Mouse (Mus musculus): Measurements from ENCODE around the gene Mras. TPM values are rescaled to one million over a fixed set of nuclear protein-coding genes. Genes with fewer than 3 reads are reported as not detected.

The Mras gene
- polyA plus RNA-seq, 1 experiment from 2014 or later: 47.5 TPM

GRCm38 (mm10) chr9:99432478-99432877 is 4.7 kb downstream of the Mras start:
- Histone ChIP-seq H3K9ac (replicated peaks; ENCODE audit: low read depth, low read length) (no peak overlapping the region), H3K9me3 (ENCODE audit: control insufficient read depth, low read length) (no peaks in the 10 kb centered on the region), H3K4me1 (replicated peaks; ENCODE audit: control insufficient read depth, insufficient read depth, low read length) (peaks cover 38% of the 10 kb centered on the region), H3K4me3 (replicated peaks; ENCODE audit: low read length) (no peak overlapping the region), H3K4me2 (ENCODE audit: low read length) (no peak overlapping the region), H3K27me3 (replicated peaks; ENCODE audit: control insufficient read depth, insufficient read depth, low read length) (no peaks in the 10 kb centered on the region), H3K36me3 (ENCODE audit: control insufficient read depth, insufficient read depth) (no peaks in the 10 kb centered on the region), H3K27ac (ENCODE audit: low read length) (no peak overlapping the region)
- no peak for ATAC-seq
- 92% methylated on average over 4 of the region's 4 CpGs for WGBS

GRCm38 (mm10) chr9:99431963-99432362 is 5.2 kb downstream of the Mras start:
- Histone ChIP-seq H3K4me2 (ENCODE audit: low read length) (no peak overlapping the region), H3K36me3 (ENCODE audit: control insufficient read depth, insufficient read depth) (no peaks in the 10 kb centered on the region), H3K9ac (replicated peaks; ENCODE audit: low read depth, low read length) (no peak overlapping the region), H3K9me3 (ENCODE audit: control insufficient read depth, low read length) (no peaks in the 10 kb centered on the region), H3K27ac (ENCODE audit: low read length) (no peak overlapping the region), H3K27me3 (replicated peaks; ENCODE audit: control insufficient read depth, insufficient read depth, low read length) (no peaks in the 10 kb centered on the region), H3K4me3 (replicated peaks; ENCODE audit: low read length) (no peak overlapping the region), H3K4me1 (replicated peaks; ENCODE audit: control insufficient read depth, insufficient read depth, low read length) (peaks cover 33% of the 10 kb centered on the region)
- 78% methylated on average over 6 of the region's 6 CpGs for WGBS
- ATAC-seq: no peak

- no peaks in the 10 kb centered on the region for H3K36me3 ChIP-seq (ENCODE audit: control insufficient read depth, insufficient read depth)
- no peaks in the 10 kb centered on the region for H3K27me3 ChIP-seq (replicated peaks; ENCODE audit: control insufficient read depth, insufficient read depth, low read length)
- no peak overlapping the region for H3K9ac ChIP-seq (replicated peaks; ENCODE audit: low read depth, low read length)
- no peak for ATAC-seq
- no peaks in the 10 kb centered on the region for H3K9me3 ChIP-seq (ENCODE audit: control insufficient read depth, low read length)
- H3K4me3 ChIP-seq (replicated peaks; ENCODE audit: low read length): no peak overlapping the region
- 93% methylated on average over 8 of the region's 8 CpGs for WGBS
- no peak overlapping the region for H3K4me2 ChIP-seq (ENCODE audit: low read length)
- H3K27ac ChIP-seq (ENCODE audit: low read length): no peak overlapping the region
- peaks cover 31% of the 10 kb centered on the region for H3K4me1 ChIP-seq (replicated peaks; ENCODE audit: control insufficient read depth, insufficient read depth, low read length)
Measured at GRCm38 (mm10) chr9:99431346-99431745, 5.8 kb downstream of the Mras start.

- no peak for ATAC-seq
- no peaks in the 10 kb centered on the region for H3K27me3 ChIP-seq (replicated peaks; ENCODE audit: control insufficient read depth, insufficient read depth, low read length)
- H3K9me3 ChIP-seq (ENCODE audit: control insufficient read depth, low read length): no peaks in the 10 kb centered on the region
- no peak overlapping the region for H3K27ac ChIP-seq (ENCODE audit: low read length)
- H3K9ac ChIP-seq (replicated peaks; ENCODE audit: low read depth, low read length): no peak overlapping the region
- no peak overlapping the region for H3K4me2 ChIP-seq (ENCODE audit: low read length)
- 83% methylated on average over 6 of the region's 6 CpGs for WGBS
- peaks cover 33% of the 10 kb centered on the region for H3K4me1 ChIP-seq (replicated peaks; ENCODE audit: control insufficient read depth, insufficient read depth, low read length)
- no peaks in the 10 kb centered on the region for H3K36me3 ChIP-seq (ENCODE audit: control insufficient read depth, insufficient read depth)
- H3K4me3 ChIP-seq (replicated peaks; ENCODE audit: low read length): no peak overlapping the region
Measured at GRCm38 (mm10) chr9:99430806-99431205, 6.4 kb downstream of the Mras start.

GRCm38 (mm10) chr9:99429845-99430244 is 7.3 kb downstream of the Mras start:
- ATAC-seq: no peak
- Histone ChIP-seq H3K9ac (replicated peaks; ENCODE audit: low read depth, low read length) (no peak overlapping the region), H3K4me1 (replicated peaks; ENCODE audit: control insufficient read depth, insufficient read depth, low read length) (peaks cover 29% of the 10 kb centered on the region), H3K4me3 (replicated peaks; ENCODE audit: low read length) (no peak overlapping the region), H3K27ac (ENCODE audit: low read length) (no peak overlapping the region), H3K27me3 (replicated peaks; ENCODE audit: control insufficient read depth, insufficient read depth, low read length) (no peaks in the 10 kb centered on the region), H3K4me2 (ENCODE audit: low read length) (no peak overlapping the region), H3K36me3 (ENCODE audit: control insufficient read depth, insufficient read depth) (no peaks in the 10 kb centered on the region), H3K9me3 (ENCODE audit: control insufficient read depth, low read length) (no peaks in the 10 kb centered on the region)
- 70% methylated on average over 3 of the region's 3 CpGs for WGBS

- Histone ChIP-seq H3K4me2 (ENCODE audit: low read length) (no peak overlapping the region), H3K9ac (replicated peaks; ENCODE audit: low read depth, low read length) (no peak overlapping the region), H3K27ac (ENCODE audit: low read length) (no peak overlapping the region), H3K9me3 (ENCODE audit: control insufficient read depth, low read length) (no peaks in the 10 kb centered on the region), H3K4me3 (replicated peaks; ENCODE audit: low read length) (no peak overlapping the region), H3K36me3 (ENCODE audit: control insufficient read depth, insufficient read depth) (no peaks in the 10 kb centered on the region), H3K27me3 (replicated peaks; ENCODE audit: control insufficient read depth, insufficient read depth, low read length) (no peaks in the 10 kb centered on the region), H3K4me1 (replicated peaks; ENCODE audit: control insufficient read depth, insufficient read depth, low read length) (peaks cover 18% of the 10 kb centered on the region)
- 63% methylated on average over 11 of the region's 11 CpGs for WGBS
- ATAC-seq: no peak
Measured at GRCm38 (mm10) chr9:99428601-99429331, 8.4 kb downstream of the Mras start.

GRCm38 (mm10) chr9:99425262-99425661 is 11.9 kb downstream of the Mras start:
- H3K27ac ChIP-seq (ENCODE audit: low read length): no peak overlapping the region
- 72% methylated on average over 9 of the region's 9 CpGs for WGBS

GRCm38 (mm10) chr9:99424574-99424863 is 12.7 kb downstream of the Mras start:
- H3K9me3 ChIP-seq (ENCODE audit: control insufficient read depth, low read length): no peaks in the 10 kb centered on the region
- no peak overlapping the region for H3K4me2 ChIP-seq (ENCODE audit: low read length)
- peaks cover 8% of the 10 kb centered on the region for H3K4me1 ChIP-seq (replicated peaks; ENCODE audit: control insufficient read depth, insufficient read depth, low read length)
- 72% methylated on average over 4 of the region's 4 CpGs for WGBS
- H3K27ac ChIP-seq (ENCODE audit: low read length): no peak overlapping the region
- no peak overlapping the region for H3K9ac ChIP-seq (replicated peaks; ENCODE audit: low read depth, low read length)
- no peak overlapping the region for H3K4me3 ChIP-seq (replicated peaks; ENCODE audit: low read length)
- H3K27me3 ChIP-seq (replicated peaks; ENCODE audit: control insufficient read depth, insufficient read depth, low read length): no peaks in the 10 kb centered on the region
- H3K36me3 ChIP-seq (ENCODE audit: control insufficient read depth, insufficient read depth): no peaks in the 10 kb centered on the region
- ATAC-seq: no peak

More at GRCm38 (mm10) chr9:99425262-99425661, 11.9 kb downstream of the Mras start:
- no peak for ATAC-seq
- H3K36me3 ChIP-seq (ENCODE audit: control insufficient read depth, insufficient read depth): no peaks in the 10 kb centered on the region
- H3K27me3 ChIP-seq (replicated peaks; ENCODE audit: control insufficient read depth, insufficient read depth, low read length): no peaks in the 10 kb centered on the region
- no peak overlapping the region for H3K9ac ChIP-seq (replicated peaks; ENCODE audit: low read depth, low read length)
- H3K4me2 ChIP-seq (ENCODE audit: low read length): no peak overlapping the region
- H3K4me3 ChIP-seq (replicated peaks; ENCODE audit: low read length): no peak overlapping the region
- peaks cover 8% of the 10 kb centered on the region for H3K4me1 ChIP-seq (replicated peaks; ENCODE audit: control insufficient read depth, insufficient read depth, low read length)
- H3K9me3 ChIP-seq (ENCODE audit: control insufficient read depth, low read length): no peaks in the 10 kb centered on the region

GRCm38 (mm10) chr9:99423692-99424573 is 13.2 kb downstream of the Mras start:
- Histone ChIP-seq H3K27me3 (replicated peaks; ENCODE audit: control insufficient read depth, insufficient read depth, low read length) (no peaks in the 10 kb centered on the region), H3K9me3 (ENCODE audit: control insufficient read depth, low read length) (no peaks in the 10 kb centered on the region), H3K4me1 (replicated peaks; ENCODE audit: control insufficient read depth, insufficient read depth, low read length) (peaks cover 9% of the 10 kb centered on the region), H3K4me3 (replicated peaks; ENCODE audit: low read length) (no peak overlapping the region), H3K9ac (replicated peaks; ENCODE audit: low read depth, low read length) (no peak overlapping the region), H3K4me2 (ENCODE audit: low read length) (no peak overlapping the region), H3K27ac (ENCODE audit: low read length) (no peak overlapping the region), H3K36me3 (ENCODE audit: control insufficient read depth, insufficient read depth) (no peaks in the 10 kb centered on the region)
- 74% methylated on average over 9 of the region's 9 CpGs for whole genome bisulfite sequencing
- no peak for ATAC-seq
